Mouse (Mus musculus) midbrain, embryonic 16.5 days (tissue): ENCODE measurements around the gene Rasl10b. TPM values are rescaled to one million over a fixed set of nuclear protein-coding genes. Genes with fewer than 3 reads are reported as not detected.

ENCODE experiments used
- ATAC-seq: fragments of 200-750 bp; cut with Nextera tagmentation; 2 replicates; pipeline ENCODE4 v1.8.0; 2017; ENCODE audit warnings: moderate TSS enrichment
- H3K27ac ChIP-seq: fragments of 300-500 bp; sonication (generic); 2 replicates; pipeline ENCODE4 v1.5.1; 2014; ENCODE audit warnings: mild to moderate bottlenecking, low read length, mixed read lengths
- H3K27me3 ChIP-seq: fragments of 300-500 bp; sonication (generic); 2 replicates; pipeline ENCODE4 v1.6.1; 2014; ENCODE audit warnings: low read depth, low read length, mixed read lengths; ENCODE audit not compliant: control insufficient read depth, insufficient read depth
- H3K36me3 ChIP-seq: fragments of 300-500 bp; sonication (generic); 2 replicates; pipeline ENCODE4 v1.6.1; 2014; ENCODE audit warnings: mild to moderate bottlenecking, low read length, moderate library complexity, mixed read lengths; ENCODE audit not compliant: control insufficient read depth, insufficient read depth
- H3K4me1 ChIP-seq: fragments of 300-500 bp; sonication (generic); 2 replicates; pipeline ENCODE4 v1.6.1; 2014; ENCODE audit warnings: mild to moderate bottlenecking, low read length, mixed read lengths; ENCODE audit not compliant: control insufficient read depth, insufficient read depth
- H3K4me2 ChIP-seq: fragments of 300-500 bp; sonication (generic); 2 replicates; pipeline ENCODE4 v1.6.1; 2014; ENCODE audit warnings: mild to moderate bottlenecking, low read length, mixed read lengths
- H3K4me3 ChIP-seq: fragments of 300-500 bp; sonication (generic); 2 replicates; pipeline ENCODE4 v1.5.1; 2014; ENCODE audit warnings: low read depth, mild to moderate bottlenecking, low read length, moderate library complexity, mixed read lengths
- H3K9ac ChIP-seq: fragments of 300-500 bp; sonication (generic); 2 replicates; pipeline ENCODE4 v1.6.1; 2014; ENCODE audit warnings: low read depth, low read length, mixed read lengths
- H3K9me3 ChIP-seq: fragments of 300-500 bp; sonication (generic); replicated peaks from 2 replicates; pipeline ENCODE4 v1.6.1; 2014; ENCODE audit warnings: mild to moderate bottlenecking, low read length, mixed read lengths; ENCODE audit not compliant: control insufficient read depth, poor library complexity, severe bottlenecking
- WGBS: fragments of 180-500 bp; shearing (Covaris S2); extraction: QIAGEN DNeasy Blood & Tissue Kit; methylation state at CpG from one replicate; pipeline ENCODE4 v1.1.7; 2014; 5-methylcytosine and 5-hydroxymethylcytosine counted together
- polyA plus RNA-seq: library from polyadenylated mRNA; unstranded; fragments of >200 nt; fragmentation: Nextera tagmentation; extraction: Ambion mirVana; gene quantifications from 2 replicates; pipeline ENCODE4 v1.2.1, GENCODE M21; 2015

The Rasl10b gene
- polyA plus RNA-seq, 1 experiment from 2014 or later: 32.9 TPM

- peak; percentile 94 for ATAC-seq
Observed at GRCm38 (mm10) chr11:83440081-83441064, 31.4 kb downstream of the Rasl10b start.

DNA sequence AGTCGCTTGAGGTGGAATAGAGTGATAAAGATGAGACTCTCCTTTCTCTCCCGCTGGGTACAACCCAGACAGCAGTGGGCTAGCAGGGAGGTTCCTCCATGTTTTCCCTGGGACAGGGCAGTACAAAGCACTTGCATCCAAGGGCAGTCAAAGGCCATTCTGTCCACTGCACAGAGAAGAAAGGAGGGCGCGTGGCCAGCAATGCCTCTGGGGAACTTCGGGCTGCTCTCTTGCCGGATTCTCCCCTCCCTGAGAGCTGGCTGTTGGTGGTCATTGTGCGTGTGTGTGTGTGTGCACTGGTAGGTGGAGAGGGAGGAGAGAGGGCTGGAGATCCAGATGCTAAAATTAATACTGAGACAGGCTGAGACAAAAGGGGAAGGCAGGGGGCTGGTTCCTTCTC lies 32.3 kb downstream of the Rasl10b start:
- Histone ChIP-seq H3K9ac (no peak overlapping the region), H3K36me3 (no peaks in the 10 kb centered on the region), H3K27ac (no peak overlapping the region), H3K4me3 (no peak overlapping the region), H3K4me2 (no peak overlapping the region), H3K9me3 (no peaks in the 10 kb centered on the region), H3K4me1 (peaks cover 10% of the 10 kb centered on the region; the same call in 1 of the 2 replicates), H3K27me3 (peaks cover 43% of the 10 kb centered on the region)
- WGBS: 41% methylated on average over 7 of the region's 7 CpGs
- no peak for ATAC-seq

More at GRCm38 (mm10) chr11:83440081-83441064, 31.4 kb downstream of the Rasl10b start:
- Histone ChIP-seq H3K4me2 (peak overlapping the region; percentile 87), H3K4me1 (peaks cover 10% of the 10 kb centered on the region; the same call in 1 of the 2 replicates), H3K9ac (peak overlapping the region; percentile 70), H3K4me3 (peak overlapping the region; percentile 65), H3K27ac (0 out of 2 replicates have a peak overlapping the region, but pooled peaks have one; percentile 42), H3K36me3 (no peaks in the 10 kb centered on the region), H3K27me3 (peaks cover 40% of the 10 kb centered on the region), H3K9me3 (no peaks in the 10 kb centered on the region)
- under 1% methylated on average over 63 of the region's 75 CpGs for WGBS

DNA sequence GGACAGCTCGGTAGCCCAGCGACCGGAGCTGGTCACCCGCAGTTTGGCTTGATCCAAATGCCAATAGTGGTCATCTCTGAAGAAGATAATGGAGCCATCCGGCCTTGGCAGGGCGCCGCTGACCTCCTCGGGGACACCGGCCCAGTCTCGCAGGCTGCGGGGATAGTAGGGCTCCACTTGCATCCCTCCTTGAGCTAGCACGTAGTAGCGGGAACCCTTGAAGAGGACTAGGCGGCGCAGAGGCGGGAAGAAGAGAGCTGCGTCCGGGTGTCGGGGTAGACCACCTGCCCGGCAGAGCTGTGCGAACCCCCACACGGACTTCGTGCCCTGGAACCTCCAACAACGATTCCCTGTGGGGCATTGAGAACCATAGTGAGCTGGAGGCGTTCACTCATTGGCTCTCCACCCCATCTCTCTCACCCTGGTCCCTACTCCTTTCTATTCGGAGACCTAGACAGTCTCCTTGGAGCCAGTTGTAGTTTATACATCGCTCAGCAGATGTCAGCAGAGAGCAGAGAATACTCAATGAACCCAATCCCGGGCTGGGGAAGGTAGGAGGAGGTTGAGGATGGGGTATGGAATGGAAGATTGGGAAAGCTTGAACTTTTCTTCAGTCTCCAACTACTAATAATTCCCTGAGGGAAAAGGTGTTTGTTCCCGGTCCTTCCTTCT lies 33.8 kb downstream of the Rasl10b start:
- peak overlapping the region; percentile 20 for H3K4me3 ChIP-seq
- WGBS: 15% methylated on average over 29 of the region's 29 CpGs
- no peaks in the 10 kb centered on the region for H3K36me3 ChIP-seq
- peak; percentile 25; the same call in 1 of the 2 replicates for ATAC-seq
- H3K9me3 ChIP-seq: no peaks in the 10 kb centered on the region
- H3K4me2 ChIP-seq: peak overlapping the region; percentile 53
- peak overlapping the region; percentile 46; the same call in 1 of the 2 replicates for H3K9ac ChIP-seq
- no peak overlapping the region for H3K27ac ChIP-seq
- H3K27me3 ChIP-seq: peaks cover 43% of the 10 kb centered on the region
- peaks cover 10% of the 10 kb centered on the region; the same call in 1 of the 2 replicates for H3K4me1 ChIP-seq

GRCm38 (mm10) chr11:83443824-83444223 lies 34.9 kb downstream of the Rasl10b start:
- no peaks in the 10 kb centered on the region for H3K36me3 ChIP-seq
- H3K9me3 ChIP-seq: no peaks in the 10 kb centered on the region
- H3K4me1 ChIP-seq: peaks cover 11% of the 10 kb centered on the region; the same call in 1 of the 2 replicates
- H3K4me2 ChIP-seq: no peak overlapping the region
- WGBS: 13% methylated on average over 7 of the region's 7 CpGs
- H3K27ac ChIP-seq: no peak overlapping the region
- no peak overlapping the region for H3K9ac ChIP-seq
- ATAC-seq: no peak
- no peak overlapping the region for H3K4me3 ChIP-seq
- peaks cover 43% of the 10 kb centered on the region for H3K27me3 ChIP-seq

GRCm38 (mm10) chr11:83445001-83445400 lies 36.1 kb downstream of the Rasl10b start:
- Histone ChIP-seq H3K4me3 (peak overlapping the region; percentile 19), H3K27me3 (peaks cover 43% of the 10 kb centered on the region), H3K9ac (0 out of 2 replicates have a peak overlapping the region, but pooled peaks have one; percentile 31), H3K27ac (no peak overlapping the region), H3K4me1 (peaks cover 12% of the 10 kb centered on the region; the same call in 1 of the 2 replicates), H3K9me3 (no peaks in the 10 kb centered on the region), H3K36me3 (no peaks in the 10 kb centered on the region), H3K4me2 (peak overlapping the region; percentile 37)
- ATAC-seq: no peak
- 33% methylated on average over 19 of the region's 19 CpGs for WGBS

DNA sequence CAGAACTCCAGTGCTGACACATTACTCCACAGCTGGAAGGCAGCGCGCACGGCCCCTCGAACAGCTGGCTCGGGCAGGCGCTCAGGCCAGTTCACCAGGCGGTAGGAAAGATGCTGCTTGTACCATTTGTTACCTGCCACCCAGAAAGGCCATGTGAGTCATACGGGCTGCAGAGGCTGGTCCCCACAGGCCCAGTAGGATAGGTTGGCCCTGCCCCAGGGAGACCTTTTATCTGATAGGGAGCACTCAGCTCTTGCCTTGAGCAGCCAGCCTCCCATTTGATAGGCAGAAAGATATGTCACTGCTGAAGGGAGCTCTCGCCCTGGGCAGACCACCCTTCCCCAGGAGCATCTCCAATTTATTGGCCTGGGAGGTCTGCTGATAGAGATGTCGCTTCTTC lies 38.7 kb downstream of the Rasl10b start:
- Histone ChIP-seq H3K4me2 (no peak overlapping the region), H3K4me3 (no peak overlapping the region), H3K36me3 (no peaks in the 10 kb centered on the region), H3K27me3 (peaks cover 30% of the 10 kb centered on the region), H3K27ac (no peak overlapping the region), H3K9me3 (no peaks in the 10 kb centered on the region), H3K9ac (no peak overlapping the region), H3K4me1 (peaks cover 10% of the 10 kb centered on the region; the same call in 1 of the 2 replicates)
- WGBS: 85% methylated on average over 10 of the region's 10 CpGs
- ATAC-seq: no peak

- WGBS: 50% methylated on average over 16 of the region's 16 CpGs
Observed at GRCm38 (mm10) chr11:83448021-83448926, 39.3 kb downstream of the Rasl10b start.

DNA sequence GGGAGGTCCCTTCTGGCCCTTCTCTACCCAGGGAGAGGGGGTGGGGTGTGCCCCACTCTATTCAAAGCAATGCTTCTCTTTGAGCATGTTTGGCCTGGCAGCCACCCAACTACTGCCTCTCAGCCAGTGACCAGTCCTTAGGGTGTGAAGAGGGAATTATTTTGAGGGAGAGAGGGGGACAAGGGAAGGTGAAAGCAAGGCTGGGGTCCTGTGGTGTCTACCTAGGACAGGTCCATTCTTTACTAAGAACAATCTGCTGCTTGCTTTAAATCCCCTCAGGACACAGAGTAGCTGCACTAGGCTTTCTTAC lies 39.9 kb downstream of the Rasl10b start:
- Histone ChIP-seq H3K27ac (no peak overlapping the region), H3K4me1 (peaks cover 8% of the 10 kb centered on the region; the same call in 1 of the 2 replicates), H3K9me3 (no peaks in the 10 kb centered on the region), H3K36me3 (no peaks in the 10 kb centered on the region), H3K4me3 (no peak overlapping the region), H3K4me2 (no peak overlapping the region), H3K27me3 (peaks cover 20% of the 10 kb centered on the region), H3K9ac (no peak overlapping the region)
- ATAC-seq: no peak

More at GRCm38 (mm10) chr11:83448021-83448926, 39.3 kb downstream of the Rasl10b start:
- H3K36me3 ChIP-seq: no peaks in the 10 kb centered on the region
- no peak for ATAC-seq
- no peaks in the 10 kb centered on the region for H3K9me3 ChIP-seq
- no peak overlapping the region for H3K4me2 ChIP-seq
- no peak overlapping the region for H3K27ac ChIP-seq
- H3K9ac ChIP-seq: no peak overlapping the region
- H3K4me3 ChIP-seq: no peak overlapping the region
- H3K27me3 ChIP-seq: peaks cover 27% of the 10 kb centered on the region
- peaks cover 8% of the 10 kb centered on the region; the same call in 1 of the 2 replicates for H3K4me1 ChIP-seq
